Mouse (Mus musculus) monocyte, adult 5-6 weeks (primary cell): ENCODE measurements around the gene Slc16a9. TPM values are rescaled to one million over a fixed set of nuclear protein-coding genes. Genes with fewer than 3 reads are reported as not detected.

Source experiments
- ATAC-seq: fragments of 153-309, 156-312 bp; replicated peaks from 2 replicates; pipeline ENCODE4 v1.8.0; 2017; ENCODE audit warnings: mild to moderate bottlenecking; ENCODE audit not compliant: low TSS enrichment, insufficient number of reproducible peaks, severe bottlenecking, poor library complexity, low FRiP score
- total RNA-seq: library from RNA; stranded (forward); fragments of 200-1000, 200-491, 200-594 nt; gene quantifications from 3 replicates; pipeline ENCODE4 v1.2.3, GENCODE M21; 2017

The Slc16a9 gene
- total RNA-seq, 1 experiment from 2014 or later: not detected

DNA sequence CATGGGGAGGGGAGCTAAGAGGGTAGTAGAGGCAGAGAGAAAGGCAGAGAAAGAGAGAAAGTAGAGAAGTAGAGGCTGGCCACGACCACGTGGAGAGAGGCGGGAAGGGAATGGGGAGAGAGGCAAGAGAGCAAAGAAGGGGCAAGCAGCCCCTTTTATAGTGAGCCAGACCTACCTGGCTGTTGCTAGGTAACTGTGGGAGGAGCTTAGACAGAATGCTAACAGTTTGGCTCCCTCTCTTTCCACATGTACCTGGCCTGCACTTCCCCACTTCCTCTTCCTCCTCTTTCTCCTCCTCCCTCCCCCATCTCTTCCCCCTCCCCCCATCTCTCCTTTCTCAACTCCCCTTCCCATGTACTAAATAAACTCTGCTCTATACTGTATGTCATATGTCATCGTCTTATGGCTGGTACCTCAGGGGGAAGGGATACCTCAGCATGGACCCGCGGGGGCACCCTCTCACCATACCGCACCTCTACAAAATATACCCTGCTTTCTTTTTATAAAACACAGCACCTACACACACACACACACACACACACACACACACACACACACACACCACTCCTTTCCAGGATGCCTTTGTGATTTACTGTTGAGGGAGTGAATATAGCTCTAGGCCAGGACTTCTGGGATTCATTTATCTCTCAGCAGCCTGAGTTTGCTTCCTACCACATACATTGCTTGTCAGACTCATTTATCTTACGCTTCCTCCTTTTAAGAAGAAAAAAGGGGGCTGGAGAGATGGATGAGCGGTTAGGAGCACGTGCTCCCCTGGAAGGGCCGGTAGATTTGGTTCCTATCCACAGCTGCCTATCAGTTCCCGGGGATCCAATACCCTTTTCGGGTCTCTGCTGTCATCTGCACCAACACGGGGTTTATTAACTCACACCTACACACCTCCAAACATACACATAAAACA, 43.8 kb downstream of the Slc16a9 start:
- no peak for ATAC-seq

DNA sequence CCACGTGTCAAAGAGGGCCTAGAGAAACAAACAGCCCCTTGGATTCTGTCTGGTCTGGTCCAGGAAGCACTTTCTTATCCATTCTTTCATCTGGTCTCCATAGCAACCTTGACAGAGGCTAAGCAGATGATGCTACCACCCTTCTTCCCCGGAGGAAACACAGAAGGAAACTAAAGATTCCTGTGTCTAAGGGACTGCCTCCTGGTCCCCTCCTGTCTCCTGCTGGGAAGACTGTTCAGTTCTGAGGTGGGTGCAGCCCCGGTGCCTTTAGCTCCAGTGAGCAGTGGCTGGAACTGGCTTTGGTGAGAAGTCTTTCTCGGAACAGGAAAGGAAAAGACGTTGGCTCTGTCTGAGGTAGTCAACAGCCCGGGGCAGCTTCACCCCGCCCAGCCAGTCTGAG, 47.1 kb downstream of the Slc16a9 start:
- no peak for ATAC-seq

DNA sequence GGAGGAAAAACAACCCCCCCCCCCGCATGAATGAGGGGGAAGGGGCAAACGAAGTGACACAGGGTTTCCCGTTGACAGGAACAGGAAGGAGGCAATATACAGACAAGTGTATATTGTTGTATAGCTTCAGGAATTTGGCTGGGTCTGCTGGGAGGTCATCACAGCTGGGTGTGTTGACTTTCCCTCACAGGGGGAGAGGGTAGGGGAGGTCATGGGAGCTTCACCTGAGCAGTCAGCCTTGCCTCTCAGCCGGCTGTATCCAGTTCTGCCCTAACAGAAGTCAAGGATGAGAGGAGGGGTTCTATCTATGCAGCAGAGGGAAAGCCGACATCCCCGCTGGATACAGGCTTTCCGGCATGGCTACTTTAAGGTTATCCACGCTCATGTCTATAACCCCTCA, 49.2 kb downstream of the Slc16a9 start:
- no peak for ATAC-seq

DNA sequence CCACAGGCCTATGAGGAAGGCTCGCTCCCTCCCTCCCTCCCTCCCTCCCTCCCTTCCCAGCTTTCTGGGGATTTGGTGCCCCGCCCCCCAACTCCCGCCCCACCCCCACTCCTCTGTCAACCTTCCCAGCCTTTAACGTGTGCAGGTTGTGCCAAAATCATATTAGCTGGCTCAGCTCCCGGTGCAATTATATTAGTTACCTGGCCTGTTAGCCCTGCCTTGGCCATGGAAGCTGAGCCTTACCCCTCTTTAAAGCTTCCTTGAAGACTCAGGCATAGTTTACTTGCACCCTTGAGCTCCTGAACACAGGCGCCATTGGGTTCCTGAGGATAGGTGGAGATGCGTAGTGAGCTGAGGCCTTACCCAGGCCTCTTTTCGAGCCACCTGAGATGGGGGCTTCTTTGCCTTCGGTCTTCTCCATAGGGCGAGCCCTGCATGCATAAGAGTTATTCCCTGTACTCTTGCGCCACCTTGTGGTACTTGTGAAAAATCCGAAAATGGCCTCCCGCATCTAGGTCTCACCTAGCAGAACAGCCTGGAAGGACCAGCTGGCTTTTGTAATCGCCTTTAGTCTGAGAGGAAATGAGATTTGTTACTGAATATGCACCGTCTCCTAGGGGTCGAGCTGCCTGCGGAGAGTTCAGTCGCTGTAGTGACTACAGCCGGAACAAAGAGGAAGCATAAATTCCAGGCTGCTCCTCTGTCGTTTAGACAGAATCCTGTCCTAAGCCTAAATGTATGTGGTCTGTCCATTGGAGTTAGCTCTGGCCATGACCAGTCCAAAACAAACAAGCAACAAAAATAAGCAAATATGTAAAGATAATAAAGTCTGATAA, 51.8 kb downstream of the Slc16a9 start:
- ATAC-seq: peak; percentile 60

DNA sequence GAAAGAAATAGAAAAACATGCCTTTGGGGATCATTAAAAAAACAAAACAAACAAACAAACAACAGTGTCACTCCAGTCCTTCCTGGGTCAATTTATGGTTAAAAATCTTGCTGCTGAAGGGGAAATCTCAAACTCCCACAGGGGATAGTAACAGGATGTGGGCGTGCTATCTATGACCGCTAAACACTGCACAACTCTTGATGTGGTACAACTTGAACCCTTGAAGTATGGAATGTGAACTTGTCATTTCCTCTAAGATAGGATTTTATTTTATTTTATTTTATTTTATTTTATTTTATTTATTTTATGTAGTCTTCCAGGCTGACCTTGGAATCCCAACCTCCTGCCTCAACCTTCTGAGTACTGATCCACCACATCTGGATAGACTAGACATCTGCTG, 54.2 kb downstream of the Slc16a9 start:
- no peak for ATAC-seq

DNA sequence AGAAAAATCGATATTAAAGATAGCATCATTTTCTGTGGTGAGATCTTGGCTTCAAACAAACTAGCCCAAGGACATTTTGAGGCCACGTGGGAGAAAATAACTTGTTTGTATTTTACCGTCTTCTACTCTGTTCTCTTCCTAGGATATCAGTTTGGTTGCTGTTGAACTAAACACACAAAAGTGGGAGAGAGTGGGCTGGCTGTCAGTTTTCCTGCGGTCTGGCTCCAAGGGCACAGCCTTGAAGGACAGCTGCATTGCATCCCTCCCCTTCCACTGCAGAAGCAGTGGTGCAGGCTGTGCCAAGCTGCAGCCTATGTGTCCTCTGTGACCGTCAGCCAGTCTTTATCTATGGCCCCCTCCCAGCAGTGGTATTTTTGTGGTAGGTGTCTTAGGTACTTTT, 54.8 kb downstream of the Slc16a9 start:
- no peak for ATAC-seq

DNA sequence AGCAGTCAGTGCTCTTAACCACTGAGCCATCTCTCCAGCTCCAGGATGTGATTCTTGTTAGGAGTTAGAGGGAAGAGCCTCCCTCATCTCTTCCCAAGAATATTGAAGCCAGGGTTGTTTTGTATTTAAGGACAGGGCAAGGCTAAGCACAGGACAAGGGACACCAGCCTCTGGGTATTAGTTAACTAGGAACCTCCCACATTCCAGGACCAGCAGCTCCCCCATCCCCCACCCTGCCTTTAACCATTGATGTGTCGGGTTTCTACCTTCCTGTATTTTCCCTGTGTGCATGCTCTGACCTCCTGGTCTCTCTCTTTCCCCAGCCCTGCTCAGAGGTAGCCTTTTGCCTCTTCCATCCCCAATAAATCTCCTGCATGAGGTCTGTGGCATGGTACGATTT, 56.3 kb downstream of the Slc16a9 start:
- ATAC-seq: no peak

DNA sequence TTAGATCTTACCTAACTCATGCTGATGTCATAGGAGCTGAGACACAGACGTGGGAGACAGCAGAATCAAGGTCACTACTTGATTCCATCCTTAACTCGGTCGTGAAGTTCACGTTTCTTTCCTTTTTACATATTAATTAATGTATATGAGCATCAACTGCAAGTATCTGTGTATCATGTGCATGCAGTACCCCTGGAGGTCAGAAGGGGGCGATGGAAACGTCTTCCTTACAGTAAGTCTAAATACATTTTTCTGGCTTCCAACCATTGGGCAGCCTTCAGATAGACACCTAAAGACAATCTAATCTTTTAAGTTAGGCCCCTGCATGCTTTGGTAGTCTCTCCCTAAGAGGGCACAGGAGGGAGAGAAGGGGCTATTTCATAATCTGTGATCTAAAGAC, 58.3 kb downstream of the Slc16a9 start:
- ATAC-seq: no peak

DNA sequence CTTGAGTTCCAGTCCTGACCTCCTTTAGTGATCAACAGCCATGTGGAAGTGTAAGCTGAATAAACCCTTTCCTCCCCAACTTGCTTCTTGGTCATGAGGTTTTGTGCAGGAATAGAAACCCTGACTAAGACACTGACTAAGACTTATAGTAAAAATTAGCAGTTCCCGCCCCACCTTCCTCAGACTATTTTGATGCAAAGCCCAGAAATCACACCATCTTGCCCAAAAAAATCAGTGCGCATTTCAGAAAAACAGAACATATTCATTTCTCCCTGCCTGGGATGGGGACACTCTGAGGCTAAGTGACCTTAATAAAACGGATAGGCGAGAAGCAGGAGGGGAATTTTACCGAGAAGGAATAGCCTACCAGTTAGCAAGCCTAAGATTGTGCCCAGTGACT, 60.8 kb downstream of the Slc16a9 start:
- ATAC-seq: no peak

DNA sequence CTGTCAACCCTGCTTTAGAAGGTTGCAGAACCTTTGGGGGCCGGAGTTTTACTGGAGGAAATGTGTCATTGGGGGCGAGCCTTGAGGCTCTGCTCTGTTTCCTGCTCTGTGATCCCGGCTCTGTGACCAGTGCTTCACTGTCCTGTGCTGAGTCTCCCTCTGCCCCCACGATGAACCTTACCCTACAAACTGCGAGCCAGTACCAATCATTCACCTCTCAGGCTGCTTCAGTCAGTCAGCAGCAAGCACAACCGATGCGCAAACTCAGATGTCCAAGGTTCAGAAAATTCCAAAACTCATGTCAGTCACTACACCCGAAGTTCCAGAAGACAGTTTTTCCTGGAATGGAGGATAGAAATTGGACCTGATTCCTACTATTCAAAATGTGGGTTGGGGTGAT, 64.5 kb downstream of the Slc16a9 start:
- ATAC-seq: no peak

DNA sequence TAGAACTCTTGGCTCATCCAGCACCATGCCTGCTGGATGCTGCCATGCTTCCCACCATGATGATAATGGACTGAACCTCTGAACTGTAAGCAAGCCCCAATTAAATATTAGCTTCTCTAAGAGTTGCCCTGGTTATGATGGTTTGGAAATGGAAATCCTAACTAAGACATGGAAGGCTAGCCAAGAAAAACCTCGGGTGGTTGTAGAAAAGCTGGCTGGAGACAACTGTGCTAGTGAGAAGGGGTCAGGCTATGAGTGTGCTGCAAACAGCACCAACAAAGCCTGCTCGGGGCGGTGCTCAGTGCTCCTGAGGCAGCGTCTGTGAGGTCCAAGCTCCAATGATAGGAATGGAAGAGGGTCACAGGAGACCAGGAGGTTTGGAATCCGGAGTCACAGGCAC, 65.7 kb downstream of the Slc16a9 start:
- no peak for ATAC-seq

DNA sequence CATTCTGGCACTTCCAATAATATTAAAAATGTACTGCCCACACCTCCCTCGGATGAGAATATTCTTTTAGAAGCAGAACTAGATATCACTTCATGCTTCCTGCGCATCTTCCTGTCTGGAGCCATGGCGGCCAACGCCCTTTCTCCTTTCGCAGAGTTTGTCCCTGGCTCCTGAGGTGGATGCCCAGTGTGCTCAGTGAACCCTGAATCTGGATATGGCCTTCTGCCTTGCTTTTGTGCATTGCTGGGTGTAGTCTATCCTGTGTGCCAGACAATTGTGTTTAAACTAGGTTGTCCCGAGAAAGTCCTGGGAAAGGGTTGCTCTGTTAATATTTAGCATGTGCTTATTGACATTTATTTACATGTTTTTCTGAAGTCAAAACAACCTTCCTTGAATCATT, 71.0 kb downstream of the Slc16a9 start:
- no peak for ATAC-seq

DNA sequence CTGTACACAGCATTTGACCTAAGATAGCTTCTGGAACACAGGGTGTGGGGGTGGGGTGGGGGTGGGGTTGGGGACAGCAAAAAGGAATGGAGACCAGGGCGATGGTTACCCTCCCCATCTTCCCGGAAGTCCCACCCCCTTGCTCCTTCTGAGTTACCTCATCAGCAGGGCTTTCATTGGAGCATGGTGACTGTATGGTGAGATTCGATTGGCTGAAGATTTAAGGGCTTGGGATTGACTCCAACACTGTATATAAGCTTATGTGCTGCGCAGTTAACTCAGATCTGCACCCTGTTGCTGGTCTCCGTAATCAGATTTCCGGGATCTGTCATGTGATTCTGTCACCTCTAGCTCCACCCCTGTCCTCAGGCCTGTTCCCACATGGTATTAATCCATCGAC, 72.0 kb downstream of the Slc16a9 start:
- ATAC-seq: no peak

DNA sequence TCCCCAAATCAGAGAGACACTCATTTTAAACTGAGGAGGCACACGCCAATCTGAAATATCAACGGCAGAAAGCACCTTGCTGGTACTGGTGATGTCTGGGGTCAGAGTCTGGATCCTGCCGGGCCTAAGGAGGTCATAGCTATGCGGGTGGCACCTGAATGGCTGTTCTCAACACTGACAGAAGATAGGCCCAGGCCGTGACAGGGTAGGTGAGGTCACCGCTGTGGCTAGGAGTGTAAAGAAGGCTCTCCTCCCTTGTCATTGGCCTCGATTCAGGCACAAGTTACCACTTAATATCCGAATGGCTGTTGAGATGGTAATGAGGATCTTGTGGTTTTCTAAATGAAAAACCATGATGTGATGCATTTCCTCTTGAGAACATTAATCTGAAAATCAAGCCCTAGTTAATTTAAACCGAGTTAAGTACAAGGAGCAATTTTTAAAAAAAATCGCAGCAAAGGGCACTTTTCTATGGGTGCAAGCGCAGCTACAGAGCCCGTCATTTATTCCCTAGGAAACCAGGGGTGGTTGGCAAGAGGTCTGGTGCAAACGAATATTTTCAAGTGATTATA, 72.6 kb downstream of the Slc16a9 start:
- ATAC-seq: no peak

DNA sequence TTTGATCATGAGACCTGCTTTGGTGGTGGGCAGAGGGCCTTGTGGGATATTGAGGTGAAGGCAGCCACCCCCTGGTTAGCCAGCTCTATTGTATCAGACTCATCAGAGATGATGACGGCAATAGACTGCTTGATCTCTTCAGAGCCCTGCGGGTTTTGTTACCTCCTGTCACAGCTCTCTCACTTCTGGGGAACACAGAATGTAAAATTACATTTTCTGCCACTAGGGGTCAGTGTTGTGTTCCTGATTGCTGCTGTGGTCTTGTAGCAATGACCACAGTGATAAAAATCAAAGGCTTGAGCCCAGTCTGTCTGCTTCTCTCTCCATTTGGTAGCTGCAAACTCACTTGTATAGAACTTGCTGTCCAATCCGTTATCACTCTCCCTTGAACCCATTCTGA, 73.7 kb downstream of the Slc16a9 start:
- no peak for ATAC-seq

DNA sequence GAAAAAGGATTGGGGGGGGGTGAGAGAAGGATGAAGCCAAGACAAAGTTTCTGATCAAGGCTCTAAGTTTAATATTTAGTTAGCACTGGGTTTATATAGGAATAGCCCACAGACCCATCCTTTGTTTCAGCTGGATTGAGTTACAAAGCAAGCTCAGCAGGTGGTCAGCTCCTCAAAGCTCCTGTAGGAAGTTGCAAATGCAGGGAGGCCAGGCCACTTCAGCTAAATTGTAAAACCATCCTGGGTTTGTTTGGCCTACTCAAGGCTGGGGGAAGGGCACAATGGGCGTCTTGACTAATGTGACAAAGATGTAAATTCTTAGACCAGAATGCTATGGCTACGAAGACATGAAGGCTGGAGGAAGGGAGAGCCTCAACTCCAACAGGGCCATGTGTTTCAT, 80.6 kb downstream of the Slc16a9 start:
- ATAC-seq: no peak

DNA sequence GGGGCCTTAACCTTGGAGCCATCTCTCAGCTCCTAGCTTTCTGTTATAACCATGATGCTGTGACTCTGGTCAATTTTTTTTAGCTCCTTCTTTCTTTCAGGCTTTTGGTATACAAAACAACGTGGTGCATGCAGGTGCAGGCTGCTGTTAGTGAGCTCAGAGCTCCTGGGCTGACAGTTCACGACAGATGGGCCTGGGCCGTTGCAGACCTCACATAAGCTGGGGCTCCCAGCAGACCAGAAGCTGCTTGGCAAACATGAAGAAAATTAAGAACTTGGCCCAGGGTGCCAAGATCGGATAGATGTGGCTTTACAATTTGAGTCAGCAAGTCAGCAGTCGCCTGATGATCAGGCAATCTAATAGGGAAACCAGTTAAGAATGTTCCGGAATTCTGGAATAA, 82.4 kb downstream of the Slc16a9 start:
- no peak for ATAC-seq

DNA sequence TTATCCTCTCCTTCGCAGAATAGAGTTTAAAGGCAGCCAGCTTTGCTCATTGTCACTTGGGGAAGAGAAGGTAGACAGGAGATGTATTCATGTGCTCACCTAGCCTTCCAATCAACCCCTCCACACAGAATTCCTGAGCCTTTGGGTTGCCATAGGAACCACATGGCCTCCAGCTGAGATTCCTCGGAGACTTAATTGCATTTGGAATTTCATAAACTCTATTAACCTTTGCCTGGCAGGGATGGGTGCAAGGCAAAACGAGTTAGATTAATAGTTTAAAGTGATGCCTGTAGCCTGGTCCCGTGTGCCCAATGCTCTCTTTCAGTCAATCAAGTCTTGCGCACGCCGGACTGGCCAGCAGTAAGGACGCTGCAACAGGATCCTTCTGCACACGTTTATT, 83.2 kb downstream of the Slc16a9 start:
- no peak for ATAC-seq
